In the genomic region with DNA sequence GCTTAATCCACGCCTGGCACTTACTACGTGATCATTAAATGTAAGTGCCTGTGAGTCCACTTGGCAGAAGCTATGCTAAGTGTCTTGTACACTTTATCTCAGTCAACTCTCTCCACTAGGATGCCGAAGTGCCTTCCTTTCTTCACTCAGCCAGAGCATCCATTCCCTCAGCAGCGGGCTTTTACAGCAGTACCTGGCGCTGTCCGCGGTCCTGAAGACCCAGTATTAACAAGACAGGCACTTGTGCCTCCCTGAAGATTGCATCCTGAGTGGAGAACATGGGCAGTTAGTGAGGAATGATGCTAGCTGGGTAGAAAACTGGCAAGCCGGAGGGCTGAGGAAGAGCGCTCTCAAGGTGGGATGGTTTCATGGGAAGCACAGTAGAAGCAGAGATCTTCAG, we compare ENCODE assay signal across 7 mouse cellular contexts.
DNase-seq lines count a peak whose midpoint lies in the region; ATAC-seq lines count a peak whose summit lies in the region.

No protein-coding gene starts in this region.

- no peaks in the 10 kb centered on the region for H3K36me3 ChIP-seq in midbrain, embryonic 10.5 days
- no peaks in the 10 kb centered on the region for H3K36me3 ChIP-seq in midbrain, embryonic 15.5 days (replicated peaks)

- no peak overlapping the region for H3K27ac ChIP-seq in midbrain, embryonic 10.5 days (replicated peaks)
- no peak overlapping the region for H3K27ac ChIP-seq in midbrain, embryonic 15.5 days

- H3K4me2 ChIP-seq in midbrain, embryonic 15.5 days = no peak overlapping the region

- WGBS in midbrain, embryonic 10.5 days = 43% methylated on average over 9 of the region's 9 CpGs
- WGBS in midbrain, embryonic 15.5 days = 45% methylated on average over 9 of the region's 9 CpGs

- DNase-seq in midbrain, embryonic 10.5 days (ENCODE audit: low spot score) = peak; percentile 63
- peak; percentile 23 for DNase-seq in adrenal gland, adult 8-10 months
- DNase-seq in gastrocnemius, postnatal 4 days (ENCODE audit: low spot score in 2 of 2) = peak; percentile 50 to 70
- DNase-seq in lung, postnatal 14 days = peak; percentile 66
- no peak for DNase-seq in cerebellum, postnatal 36 days
- no peak for DNase-seq in frontal cortex, postnatal 36 days (ENCODE audit: low spot score in 2 of 2)

- ATAC-seq in midbrain, embryonic 15.5 days (replicated peaks) = no peak

- H3K27me3 ChIP-seq in midbrain, embryonic 10.5 days (ENCODE audit: low read depth, poor library complexity, severe bottlenecking) = no peaks in the 10 kb centered on the region
- no peaks in the 10 kb centered on the region for H3K27me3 ChIP-seq in midbrain, embryonic 15.5 days (replicated peaks)

- H3K4me3 ChIP-seq in midbrain, embryonic 10.5 days = no peak overlapping the region
- H3K4me3 ChIP-seq in midbrain, embryonic 15.5 days = no peak overlapping the region

- no peak overlapping the region for H3K9ac ChIP-seq in midbrain, embryonic 15.5 days

- no peaks in the 10 kb centered on the region for H3K9me3 ChIP-seq in midbrain, embryonic 10.5 days (replicated peaks)
- H3K9me3 ChIP-seq in midbrain, embryonic 15.5 days = no peaks in the 10 kb centered on the region

- H3K4me1 ChIP-seq in midbrain, embryonic 10.5 days = peaks cover 24% of the 10 kb centered on the region
- 0 out of 2 replicates have a peak, but pooled peaks cover 4% of the 10 kb centered on the region for H3K4me1 ChIP-seq in midbrain, embryonic 15.5 days

Comparison
In these comparisons a context has a peak if more than half of its experiments do, and no peak if none do; other contexts are left out.
1. DNase-seq: peak in midbrain, embryonic 10.5 days (single experiment), adrenal gland, adult 8-10 months (single experiment), gastrocnemius, postnatal 4 days (2 of 2) and lung, postnatal 14 days (single experiment); none in cerebellum, postnatal 36 days (0 of 2) and frontal cortex, postnatal 36 days (0 of 2).